Mouse (Mus musculus): Measurements from ENCODE around the gene Samhd1. TPM values are rescaled to one million over a fixed set of nuclear protein-coding genes. Genes with fewer than 3 reads are reported as not detected.

Gene Samhd1
- total RNA-seq, 1 experiment = 25.7 TPM

GRCm38 (mm10) chr2:157164101-157164500, 29.0 kb upstream of the Samhd1 start:
- Histone ChIP-seq H3K9ac (ENCODE audit: insufficient read depth, low read depth, low read length, poor library complexity, severe bottlenecking) (no peak overlapping the region), H3K4me3 (ENCODE audit: insufficient read depth in 1 of 2, low read depth in 1 of 2, low read length in 2 of 2, poor library complexity in 1 of 2, severe bottlenecking in 1 of 2) (no peak overlapping the region), H3K9me3 (ENCODE audit: control insufficient read depth, insufficient read depth, low read depth, low read length) (no peaks in the 10 kb centered on the region), H3K4me1 (ENCODE audit: control insufficient read depth in 2 of 2, insufficient read depth in 2 of 2, low read length in 2 of 2, poor library complexity in 1 of 2) (no peaks in the 10 kb centered on the region), H3K36me3 (ENCODE audit: control insufficient read depth, insufficient read depth, low read length, poor library complexity, severe bottlenecking) (no peaks in the 10 kb centered on the region), H3K27ac (ENCODE audit: insufficient read depth, low read depth, low read length, poor library complexity, severe bottlenecking) (no peak overlapping the region)
- DNase-seq (ENCODE audit: low read depth, low spot score) = no peak
- in situ Hi-C loops (cut with MboI; ENCODE audit: low sequenced_read_pairs in 2 of 2, unreplicated experiment in 2 of 2) = no loop called here
- TF ChIP-seq CHD2 (IDR thresholded peaks at IDR 0.05; ENCODE audit: low read depth, low read length) = no peak
- TF ChIP-seq HCFC1 (IDR thresholded peaks at IDR 0.05; ENCODE audit: borderline replicate concordance, insufficient read depth, low read length) = no peak
- TF ChIP-seq ZNF384 (IDR thresholded peaks at IDR 0.05; ENCODE audit: low read depth, low read length) = no peak
- no peak for TF ChIP-seq MAFK (IDR thresholded peaks at IDR 0.05; ENCODE audit: insufficient read depth, low read depth, low read length)
- TF ChIP-seq ZC3H11A (IDR thresholded peaks at IDR 0.05; ENCODE audit: borderline replicate concordance, low read depth, low read length) = no peak

GRCm38 (mm10) chr2:157156079-157156478, 21.0 kb upstream of the Samhd1 start:
- DNase-seq (ENCODE audit: low read depth, low spot score) = no peak
- peaks cover 0 to 1% of the 10 kb centered on the region in 2 experiments; a peak in 1 of 4 replicates for H3K4me1 ChIP-seq (ENCODE audit: control insufficient read depth in 2 of 2, insufficient read depth in 2 of 2, low read length in 2 of 2, poor library complexity in 1 of 2)
- TF ChIP-seq MAFK (IDR thresholded peaks at IDR 0.05; ENCODE audit: insufficient read depth, low read depth, low read length) (no peak), HCFC1 (IDR thresholded peaks at IDR 0.05; ENCODE audit: borderline replicate concordance, insufficient read depth, low read length) (no peak), ZNF384 (IDR thresholded peaks at IDR 0.05; ENCODE audit: low read depth, low read length) (no peak), CHD2 (IDR thresholded peaks at IDR 0.05; ENCODE audit: low read depth, low read length) (no peak), ZC3H11A (IDR thresholded peaks at IDR 0.05; ENCODE audit: borderline replicate concordance, low read depth, low read length) (no peak)
- H3K9me3 ChIP-seq (ENCODE audit: control insufficient read depth, insufficient read depth, low read depth, low read length) = no peaks in the 10 kb centered on the region
- no peak overlapping the region for H3K27ac ChIP-seq (ENCODE audit: insufficient read depth, low read depth, low read length, poor library complexity, severe bottlenecking)
- no peak overlapping the region for H3K9ac ChIP-seq (ENCODE audit: insufficient read depth, low read depth, low read length, poor library complexity, severe bottlenecking)
- H3K36me3 ChIP-seq (ENCODE audit: control insufficient read depth, insufficient read depth, low read length, poor library complexity, severe bottlenecking) = peaks cover 7% of the 10 kb centered on the region; the same call in 1 of the 2 replicates
- in situ Hi-C loops (cut with MboI; ENCODE audit: low sequenced_read_pairs in 2 of 2, unreplicated experiment in 2 of 2) = no loop called here
- no peak overlapping the region for H3K4me3 ChIP-seq (ENCODE audit: insufficient read depth in 1 of 2, low read depth in 1 of 2, low read length in 2 of 2, poor library complexity in 1 of 2, severe bottlenecking in 1 of 2)

- Histone ChIP-seq H3K36me3 (ENCODE audit: control insufficient read depth, insufficient read depth, low read length, poor library complexity, severe bottlenecking) (peaks cover 9% of the 10 kb centered on the region), H3K27ac (ENCODE audit: insufficient read depth, low read depth, low read length, poor library complexity, severe bottlenecking) (no peak overlapping the region), H3K4me3 (ENCODE audit: insufficient read depth in 1 of 2, low read depth in 1 of 2, low read length in 2 of 2, poor library complexity in 1 of 2, severe bottlenecking in 1 of 2) (no peak overlapping the region), H3K9me3 (ENCODE audit: control insufficient read depth, insufficient read depth, low read depth, low read length) (no peaks in the 10 kb centered on the region), H3K9ac (ENCODE audit: insufficient read depth, low read depth, low read length, poor library complexity, severe bottlenecking) (no peak overlapping the region), H3K4me1 (ENCODE audit: control insufficient read depth in 2 of 2, insufficient read depth in 2 of 2, low read length in 2 of 2, poor library complexity in 1 of 2) (peaks cover 0 to 5% of the 10 kb centered on the region in 2 experiments; a peak in 1 of 4 replicates)
- DNase-seq (ENCODE audit: low read depth, low spot score) = no peak
- no peak for TF ChIP-seq ZC3H11A (IDR thresholded peaks at IDR 0.05; ENCODE audit: borderline replicate concordance, low read depth, low read length)
- TF ChIP-seq HCFC1 (IDR thresholded peaks at IDR 0.05; ENCODE audit: borderline replicate concordance, insufficient read depth, low read length) = no peak
- no peak for TF ChIP-seq CHD2 (IDR thresholded peaks at IDR 0.05; ENCODE audit: low read depth, low read length)
- TF ChIP-seq ZNF384 (IDR thresholded peaks at IDR 0.05; ENCODE audit: low read depth, low read length) = no peak
- no peak for TF ChIP-seq MAFK (IDR thresholded peaks at IDR 0.05; ENCODE audit: insufficient read depth, low read depth, low read length)
- in situ Hi-C loops (cut with MboI; ENCODE audit: low sequenced_read_pairs in 2 of 2, unreplicated experiment in 2 of 2) = no loop called here
These were observed 18.2 kb upstream of the Samhd1 start for GRCm38 (mm10) chr2:157153235-157153634.

GRCm38 (mm10) chr2:157148417-157148816, 13.4 kb upstream of the Samhd1 start:
- Histone ChIP-seq H3K36me3 (ENCODE audit: control insufficient read depth, insufficient read depth, low read length, poor library complexity, severe bottlenecking) (peaks cover 9% of the 10 kb centered on the region), H3K27ac (ENCODE audit: insufficient read depth, low read depth, low read length, poor library complexity, severe bottlenecking) (no peak overlapping the region), H3K4me1 (ENCODE audit: control insufficient read depth in 2 of 2, insufficient read depth in 2 of 2, low read length in 2 of 2, poor library complexity in 1 of 2) (peaks cover 0 to 3% of the 10 kb centered on the region in 2 experiments; a peak in 1 of 4 replicates), H3K9ac (ENCODE audit: insufficient read depth, low read depth, low read length, poor library complexity, severe bottlenecking) (no peak overlapping the region), H3K4me3 (ENCODE audit: insufficient read depth in 1 of 2, low read depth in 1 of 2, low read length in 2 of 2, poor library complexity in 1 of 2, severe bottlenecking in 1 of 2) (no peak overlapping the region), H3K9me3 (ENCODE audit: control insufficient read depth, insufficient read depth, low read depth, low read length) (no peaks in the 10 kb centered on the region)
- no peak for DNase-seq (ENCODE audit: low read depth, low spot score)
- TF ChIP-seq HCFC1 (IDR thresholded peaks at IDR 0.05; ENCODE audit: borderline replicate concordance, insufficient read depth, low read length) = no peak
- no peak for TF ChIP-seq MAFK (IDR thresholded peaks at IDR 0.05; ENCODE audit: insufficient read depth, low read depth, low read length)
- TF ChIP-seq ZC3H11A (IDR thresholded peaks at IDR 0.05; ENCODE audit: borderline replicate concordance, low read depth, low read length) = no peak
- TF ChIP-seq ZNF384 (IDR thresholded peaks at IDR 0.05; ENCODE audit: low read depth, low read length) = no peak
- no peak for TF ChIP-seq CHD2 (IDR thresholded peaks at IDR 0.05; ENCODE audit: low read depth, low read length)
- in situ Hi-C loops (cut with MboI; ENCODE audit: low sequenced_read_pairs in 2 of 2, unreplicated experiment in 2 of 2) = no loop called here
